Mouse (Mus musculus) hindbrain, embryonic 16.5 days (tissue): Measurements from ENCODE around the gene Olfr994. TPM values are rescaled to one million over a fixed set of nuclear protein-coding genes. Genes with fewer than 3 reads are reported as not detected.

ENCODE experiments used
- ATAC-seq: fragments of 200-750 bp; cut with Nextera tagmentation; 2 replicates; pipeline ENCODE4 v1.8.0; 2017; ENCODE audit warnings: moderate TSS enrichment, moderate library complexity
- H3K27ac ChIP-seq: fragments of 300-500 bp; sonication (generic); 2 replicates; pipeline ENCODE4 v1.5.1; 2014; ENCODE audit warnings: low read depth, mild to moderate bottlenecking, control low read depth, low read length, moderate library complexity
- H3K27me3 ChIP-seq: fragments of 300-500 bp; sonication (generic); replicated peaks from 2 replicates; pipeline ENCODE4 v1.6.1; 2014; ENCODE audit warnings: low read length; ENCODE audit not compliant: control insufficient read depth, insufficient read depth
- H3K36me3 ChIP-seq: fragments of 300-500 bp; sonication (generic); 2 replicates; pipeline ENCODE4 v1.6.1; 2014; ENCODE audit warnings: mild to moderate bottlenecking, low read length, moderate library complexity, mixed read lengths; ENCODE audit not compliant: control insufficient read depth, insufficient read depth
- H3K4me1 ChIP-seq: fragments of 300-500 bp; sonication (generic); 2 replicates; pipeline ENCODE4 v1.6.1; 2014; ENCODE audit warnings: low read depth, low read length; ENCODE audit not compliant: control insufficient read depth, insufficient read depth
- H3K4me2 ChIP-seq: fragments of 300-500 bp; sonication (generic); 2 replicates; pipeline ENCODE4 v1.6.1; 2014; ENCODE audit warnings: mild to moderate bottlenecking, low read length, control low read depth, moderate library complexity
- H3K4me3 ChIP-seq: fragments of 300-500 bp; sonication (generic); 2 replicates; pipeline ENCODE4 v1.5.1; 2014; ENCODE audit warnings: mild to moderate bottlenecking, low read length, control low read depth, moderate library complexity
- H3K9ac ChIP-seq: fragments of 300-500 bp; sonication (generic); 2 replicates; pipeline ENCODE4 v1.6.1; 2014; ENCODE audit warnings: low read depth, mild to moderate bottlenecking, control low read depth, low read length, moderate library complexity
- H3K9me3 ChIP-seq: fragments of 300-500 bp; sonication (generic); 2 replicates; pipeline ENCODE4 v1.6.1; 2014; ENCODE audit warnings: mild to moderate bottlenecking, low read length, moderate library complexity; ENCODE audit not compliant: control insufficient read depth
- WGBS: fragments of 180-500 bp; shearing (Covaris S2); extraction: QIAGEN DNeasy Blood & Tissue Kit; methylation state at CpG from one replicate; pipeline ENCODE4 v1.1.7; 2014; 5-methylcytosine and 5-hydroxymethylcytosine counted together
- polyA plus RNA-seq: library from polyadenylated mRNA; unstranded; fragments of >200 nt; fragmentation: Nextera tagmentation; extraction: Ambion mirVana; gene quantifications from 2 replicates; pipeline ENCODE4 v1.2.1, GENCODE M21; 2015

Gene Olfr994
- polyA plus RNA-seq: not detected in 2 replicates

DNA sequence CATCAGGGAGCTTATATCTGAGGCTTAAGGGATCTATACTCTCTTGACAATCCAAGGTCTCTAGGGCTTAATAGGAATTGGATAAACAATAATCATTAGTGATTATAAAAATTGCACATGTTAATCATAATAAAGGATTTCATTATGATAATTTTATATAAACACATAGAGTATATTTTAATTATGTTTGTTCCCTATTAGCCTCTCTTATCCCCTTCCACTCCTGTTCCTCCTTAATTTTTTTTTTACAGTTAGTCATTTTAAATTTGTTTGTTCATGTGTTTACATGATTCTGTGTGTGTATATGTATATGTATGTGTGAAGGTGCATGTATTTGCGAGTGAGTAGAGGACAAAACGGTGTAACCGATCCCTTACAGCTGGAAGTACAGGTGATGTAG lies at the start of gene Olfr994:
Gene Olfr994 (minus strand): TSS at position 101 of the 400 bp plus-strand sequence.
- no peak within 1 kb of the TSS for H3K4me3 ChIP-seq
- H3K27ac ChIP-seq: no peak within 1 kb of the TSS
- no peak for ATAC-seq
- H3K4me1 ChIP-seq: no peaks in the 10 kb centered on the region
- no peaks in the 10 kb centered on the region for H3K27me3 ChIP-seq
- H3K36me3 ChIP-seq: no peaks in the 10 kb centered on the region
- no peaks in the 10 kb centered on the region for H3K9me3 ChIP-seq
- H3K4me2 ChIP-seq: no peak within 1 kb of the TSS
- H3K9ac ChIP-seq: no peak within 1 kb of the TSS
- 92% methylated on average over 3 of the region's 3 CpGs for WGBS

GRCm38 (mm10) chr2:85466801-85467325 lies 30.6 kb upstream of the Olfr994 start:
- no peak for ATAC-seq
- no peak overlapping the region for H3K4me3 ChIP-seq
- WGBS: 86% methylated on average over 3 of the region's 3 CpGs
- no peak overlapping the region for H3K27ac ChIP-seq
- H3K27me3 ChIP-seq: no peaks in the 10 kb centered on the region
- no peaks in the 10 kb centered on the region for H3K4me1 ChIP-seq
- H3K9ac ChIP-seq: no peak overlapping the region
- H3K4me2 ChIP-seq: no peak overlapping the region
- no peaks in the 10 kb centered on the region for H3K9me3 ChIP-seq
- H3K36me3 ChIP-seq: no peaks in the 10 kb centered on the region

DNA sequence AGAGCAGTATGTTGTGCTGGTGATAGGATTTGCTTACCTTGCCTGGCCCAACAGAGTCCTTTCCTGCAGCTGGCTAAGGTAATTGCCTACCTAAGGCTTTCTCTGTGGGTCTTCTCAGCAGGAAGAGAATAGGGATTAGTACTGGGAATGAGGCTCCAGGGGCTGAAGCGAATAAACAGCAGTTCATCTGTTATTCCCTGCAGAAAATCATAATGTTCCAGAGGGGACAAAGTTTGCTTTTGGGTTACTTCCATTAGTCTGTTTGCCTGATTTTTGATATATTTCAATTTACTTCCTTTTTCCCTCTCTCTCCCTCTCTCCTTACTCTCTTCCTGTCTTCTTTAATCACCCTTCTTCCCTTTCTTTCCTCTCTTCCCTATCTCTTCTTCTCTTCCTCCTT lies 7.3 kb upstream of the Olfr994 start, which contains the start of gene Olfr995:
Gene Olfr995 (minus strand): TSS at position 101 of the 400 bp plus-strand sequence.
- no peak within 1 kb of the TSS for H3K9ac ChIP-seq
- no peaks in the 10 kb centered on the region for H3K27me3 ChIP-seq
- no peaks in the 10 kb centered on the region for H3K4me1 ChIP-seq
- no peak within 1 kb of the TSS for H3K27ac ChIP-seq
- WGBS: 17% methylated on average over 1 of the region's 1 CpGs
- ATAC-seq: no peak
- H3K9me3 ChIP-seq: no peaks in the 10 kb centered on the region
- no peak within 1 kb of the TSS for H3K4me3 ChIP-seq
- H3K4me2 ChIP-seq: no peak within 1 kb of the TSS
- H3K36me3 ChIP-seq: no peaks in the 10 kb centered on the region

- H3K27ac ChIP-seq: no peak overlapping the region
- ATAC-seq: no peak
- no peaks in the 10 kb centered on the region for H3K4me1 ChIP-seq
These were observed 6.3 kb upstream of the Olfr994 start for GRCm38 (mm10) chr2:85442546-85442945.

GRCm38 (mm10) chr2:85425893-85426292 lies 10.4 kb downstream of the Olfr994 start:
- Histone ChIP-seq H3K36me3 (no peaks in the 10 kb centered on the region), H3K27me3 (no peaks in the 10 kb centered on the region), H3K9ac (no peak overlapping the region), H3K9me3 (no peaks in the 10 kb centered on the region), H3K4me2 (no peak overlapping the region), H3K27ac (no peak overlapping the region), H3K4me1 (no peaks in the 10 kb centered on the region), H3K4me3 (no peak overlapping the region)
- 72% methylated on average over 1 of the region's 1 CpGs for WGBS
- ATAC-seq: no peak

More at GRCm38 (mm10) chr2:85442546-85442945, 6.3 kb upstream of the Olfr994 start:
- no peak overlapping the region for H3K4me3 ChIP-seq
- H3K9ac ChIP-seq: no peak overlapping the region
- H3K36me3 ChIP-seq: no peaks in the 10 kb centered on the region
- no peaks in the 10 kb centered on the region for H3K9me3 ChIP-seq
- H3K27me3 ChIP-seq: no peaks in the 10 kb centered on the region
- no peak overlapping the region for H3K4me2 ChIP-seq

DNA sequence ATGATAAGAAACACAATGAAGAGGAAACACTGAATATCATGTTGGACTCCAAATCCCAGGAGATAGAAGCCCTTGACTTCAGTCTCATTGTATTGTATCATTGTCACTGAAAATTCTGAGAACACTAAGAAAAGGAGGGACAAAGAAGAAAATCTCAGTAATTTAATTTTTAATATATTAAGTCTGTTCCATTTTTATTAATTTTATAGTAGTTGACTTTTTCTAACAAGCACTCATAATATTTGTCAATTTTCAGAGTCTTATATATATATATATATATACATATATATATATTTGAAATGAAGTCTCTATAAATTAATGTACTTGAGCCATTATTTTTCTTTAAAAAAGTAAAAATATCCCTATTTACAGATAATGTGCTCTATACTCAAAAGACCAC lies 21.5 kb downstream of the Olfr994 start, which contains the start of gene Olfr993:
Gene Olfr993 (minus strand): TSS at position 101 of the 400 bp plus-strand sequence.
- no peak within 1 kb of the TSS for H3K4me3 ChIP-seq
- H3K36me3 ChIP-seq: no peaks in the 10 kb centered on the region
- no peaks in the 10 kb centered on the region for H3K9me3 ChIP-seq
- H3K27me3 ChIP-seq: no peaks in the 10 kb centered on the region
- no peak within 1 kb of the TSS for H3K27ac ChIP-seq
- ATAC-seq: no peak
- no peak within 1 kb of the TSS for H3K9ac ChIP-seq
- H3K4me1 ChIP-seq: no peaks in the 10 kb centered on the region
- no peak within 1 kb of the TSS for H3K4me2 ChIP-seq

GRCm38 (mm10) chr2:85409369-85409768 lies 26.9 kb downstream of the Olfr994 start, which contains the start of gene Olfr992:
Gene Olfr992, minus strand, starts transcription at chr2:85409469.
- 62% methylated on average over 2 of the region's 2 CpGs for WGBS
- H3K9ac ChIP-seq: no peak within 1 kb of the TSS
- no peak within 1 kb of the TSS for H3K4me3 ChIP-seq
- ATAC-seq: no peak
- H3K27ac ChIP-seq: no peak within 1 kb of the TSS
- H3K9me3 ChIP-seq: no peaks in the 10 kb centered on the region
- H3K36me3 ChIP-seq: no peaks in the 10 kb centered on the region
- no peaks in the 10 kb centered on the region for H3K4me1 ChIP-seq
- no peaks in the 10 kb centered on the region for H3K27me3 ChIP-seq
- H3K4me2 ChIP-seq: no peak within 1 kb of the TSS

Other genes with a start within 250 kb of the Olfr994 start
- gene Lrrc55, start 239.3 kb downstream of the Olfr994 start, polyA plus RNA-seq: 12.7 and 13.2 TPM in 2 replicates
- not detected in 2 replicates for gene Olfr987, start 97.1 kb downstream of the Olfr994 start, polyA plus RNA-seq
- gene Olfr988, start 73.2 kb downstream of the Olfr994 start, polyA plus RNA-seq: not detected in 2 replicates
- gene Olfr992, start 27.0 kb downstream of the Olfr994 start, polyA plus RNA-seq: not detected in 2 replicates
- not detected in 2 replicates for gene Olfr993, start 21.6 kb downstream of the Olfr994 start, polyA plus RNA-seq
- not detected in 2 replicates for gene Olfr995, start 7.2 kb upstream of the Olfr994 start, polyA plus RNA-seq
- gene 4833423E24Rik, start 82.6 kb upstream of the Olfr994 start, polyA plus RNA-seq: 0.09 and 0.28 TPM in 2 replicates
- gene Olfr996, start 142.8 kb upstream of the Olfr994 start, polyA plus RNA-seq: not detected in 2 replicates
- not detected in 2 replicates for gene Olfr998, start 152.5 kb upstream of the Olfr994 start, polyA plus RNA-seq
- not detected in 2 replicates for gene Olfr1000, start 175.5 kb upstream of the Olfr994 start, polyA plus RNA-seq
- not detected in 2 replicates for gene Olfr1002, start 214.3 kb upstream of the Olfr994 start, polyA plus RNA-seq
- gene Olfr154, start 228.0 kb upstream of the Olfr994 start, polyA plus RNA-seq: not detected in 2 replicates
- gene Olfr1006, start 242.3 kb upstream of the Olfr994 start, polyA plus RNA-seq: not detected in 2 replicates